Mouse (Mus musculus) induced T-regulatory cell, adult 2 months (primary cell): ENCODE measurements around the gene Klf1.
A peak's percentile ranks its signal among the peaks of the same experiment; 100 is the strongest.

Experiments
- DNase-seq: peaks from one replicate; pipeline ENCODE4 v3.0.0-alpha.2; 2012; ENCODE audit warnings: low read depth

The Klf1 gene

GRCm38 (mm10) chr8:84901752-84902151 is at the start of gene Klf1:
Klf1 (plus strand) TSS chr8:84901928.
- DNase-seq: no peak

- no peak for DNase-seq
These were observed 45.3 kb upstream of the Klf1 start for GRCm38 (mm10) chr8:84856434-84856833.

- DNase-seq: peak; percentile 96
These were observed 44.8 kb upstream of the Klf1 start, which contains the start of gene Farsa for GRCm38 (mm10) chr8:84856864-84857441. Farsa (plus strand) TSS chr8:84856989.

- peak; percentile 92 for DNase-seq
These were observed 30.1 kb upstream of the Klf1 start, which contains the start of gene Syce2 for GRCm38 (mm10) chr8:84871376-84872308. Syce2 (plus strand) TSS chr8:84872111.

- peak; percentile 62 for DNase-seq
These were observed 29.3 kb upstream of the Klf1 start for GRCm38 (mm10) chr8:84872309-84872965.

- DNase-seq: peak; percentile 31
These were observed 28.7 kb upstream of the Klf1 start for GRCm38 (mm10) chr8:84873016-84873415.

GRCm38 (mm10) chr8:84874339-84874738 is 27.4 kb upstream of the Klf1 start:
- DNase-seq: no peak

- no peak for DNase-seq
These were observed 24.3 kb upstream of the Klf1 start for GRCm38 (mm10) chr8:84877297-84878035.

GRCm38 (mm10) chr8:84878915-84879314 is 22.8 kb upstream of the Klf1 start:
- no peak for DNase-seq

- DNase-seq: no peak
These were observed 17.0 kb upstream of the Klf1 start for GRCm38 (mm10) chr8:84884728-84885127.

- DNase-seq: no peak
These were observed 13.4 kb upstream of the Klf1 start for GRCm38 (mm10) chr8:84888280-84888679.

- DNase-seq: no peak
These were observed 12.6 kb upstream of the Klf1 start for GRCm38 (mm10) chr8:84889141-84889540.

- DNase-seq: no peak
These were observed 8.6 kb upstream of the Klf1 start for GRCm38 (mm10) chr8:84892993-84893708.

GRCm38 (mm10) chr8:84893709-84894134 is 8.0 kb upstream of the Klf1 start, which contains the start of gene Gcdh:
Gcdh (minus strand) TSS chr8:84893921.
- DNase-seq: peak; percentile 95

GRCm38 (mm10) chr8:84895963-84896362 is 5.8 kb upstream of the Klf1 start:
- DNase-seq: no peak

GRCm38 (mm10) chr8:84901071-84901470 is 657 bp upstream of the Klf1 start:
- no peak for DNase-seq

- no peak for DNase-seq
These were observed 715 bp downstream of the Klf1 start for GRCm38 (mm10) chr8:84902367-84902919.

GRCm38 (mm10) chr8:84902920-84903661 is 1.4 kb downstream of the Klf1 start:
- DNase-seq: peak; percentile 90

- DNase-seq: peak; percentile 26
These were observed 2.6 kb downstream of the Klf1 start for GRCm38 (mm10) chr8:84904351-84904750.

- DNase-seq: no peak
These were observed 5.3 kb downstream of the Klf1 start for GRCm38 (mm10) chr8:84907037-84907436.
